Mouse (Mus musculus) heart, postnatal 0 days (tissue): Measurements from ENCODE around the gene Astn2. TPM values are rescaled to one million over a fixed set of nuclear protein-coding genes. Genes with fewer than 3 reads are reported as not detected.

Experiments used
- ATAC-seq: fragments of 200-750 bp; cut with Nextera tagmentation; 2 replicates; pipeline ENCODE4 v1.8.0; 2017; ENCODE audit warnings: low read depth, moderate number of reproducible peaks, moderate library complexity; ENCODE audit not compliant: insufficient read depth
- DNase-seq: peaks from one replicate; pipeline ENCODE4 v3.0.0-alpha.2; 2016; ENCODE audit warnings: low spot score
- H3K27ac ChIP-seq: fragments of 300-500 bp; sonication (generic); 2 replicates; pipeline ENCODE4 v1.5.1; 2014; ENCODE audit warnings: low read depth, mild to moderate bottlenecking
- H3K27me3 ChIP-seq: fragments of 300-500 bp; sonication (generic); 2 replicates; pipeline ENCODE4 v1.6.1; 2014; ENCODE audit warnings: low read length, mixed read lengths; ENCODE audit not compliant: control insufficient read depth, insufficient read depth
- H3K36me3 ChIP-seq: fragments of 300-500 bp; sonication (generic); replicated peaks from 2 replicates; pipeline ENCODE4 v1.6.1; 2014; ENCODE audit warnings: low read length, mixed read lengths; ENCODE audit not compliant: control insufficient read depth, insufficient read depth
- H3K4me1 ChIP-seq: fragments of 300-500 bp; sonication (generic); 2 replicates; pipeline ENCODE4 v1.6.1; 2014; ENCODE audit warnings: antibody characterized with exemption; ENCODE audit not compliant: control insufficient read depth, insufficient read depth
- H3K4me2 ChIP-seq: fragments of 300-500 bp; sonication (generic); 2 replicates; pipeline ENCODE4 v1.6.1; 2014; ENCODE audit warnings: low read depth, mild to moderate bottlenecking, low read length, moderate library complexity
- H3K4me3 ChIP-seq: fragments of 300-500 bp; sonication (generic); 2 replicates; pipeline ENCODE4 v1.5.1; 2014; ENCODE audit warnings: low read depth, low read length
- H3K9ac ChIP-seq: fragments of 300-500 bp; sonication (generic); replicated peaks from 2 replicates; pipeline ENCODE4 v1.6.1; 2014; ENCODE audit warnings: low read depth, low read length, mixed read lengths
- H3K9me3 ChIP-seq: fragments of 300-500 bp; sonication (generic); replicated peaks from 2 replicates; pipeline ENCODE4 v1.6.1; 2016; ENCODE audit warnings: low read length; ENCODE audit not compliant: control insufficient read depth
- CTCF ChIP-seq: IDR thresholded peaks from 2 replicates; pipeline ENCODE4 v1.5.1; 2016; ENCODE audit warnings: antibody characterized with exemption, control low read depth, low read depth
- EP300 ChIP-seq: IDR thresholded peaks from 2 replicates; pipeline ENCODE4 v1.6.1; 2016; ENCODE audit warnings: antibody characterized with exemption, low read depth
- WGBS: fragments of 180-500 bp; shearing (Covaris S2); extraction: QIAGEN DNeasy Blood & Tissue Kit; methylation state at CpG from one replicate; pipeline ENCODE4 v1.1.7; 2014; 5-methylcytosine and 5-hydroxymethylcytosine counted together
- polyA plus RNA-seq: library from polyadenylated mRNA; unstranded; fragments of >200 nt; fragmentation: Nextera tagmentation; extraction: Ambion mirVana; gene quantifications from 2 replicates; pipeline ENCODE4 v1.2.1, GENCODE M21; 2015
- total RNA-seq: library from RNA; depleted of rRNA; stranded (reverse); fragments of >200 nt; gene quantifications from 2 replicates; pipeline ENCODE4 v1.2.3, GENCODE M21; 2014; ENCODE audit warnings: low replicate concordance

Gene Astn2
- total and polyA plus RNA-seq, 2 experiments from 2014 or later: 0.25 to 3.7 TPM

DNA sequence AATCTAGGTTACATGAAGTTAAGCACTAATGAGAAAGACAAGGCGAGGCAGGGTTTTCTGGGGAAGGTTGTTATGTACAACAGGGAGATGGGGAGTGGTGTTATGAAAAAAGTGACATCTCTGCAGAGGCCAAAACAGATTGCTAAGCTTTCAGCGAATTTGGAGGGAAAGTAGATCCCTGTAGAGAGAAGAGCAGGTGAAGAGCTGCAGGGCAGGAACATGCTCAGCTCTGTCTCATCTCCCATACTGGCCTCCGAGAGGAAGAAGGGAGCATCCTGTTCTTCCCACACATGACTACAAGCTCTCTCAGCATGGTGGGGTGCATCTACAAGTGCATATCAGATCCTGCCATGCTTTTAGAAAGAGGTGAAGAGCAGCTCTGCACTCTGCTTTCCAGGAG is 245.7 kb downstream of the Astn2 start:
- H3K4me2 ChIP-seq: no peak overlapping the region
- no peaks in the 10 kb centered on the region; the same call in 1 of the 2 replicates for H3K4me1 ChIP-seq
- 80% methylated on average over 3 of the region's 3 CpGs for WGBS
- H3K27me3 ChIP-seq: no peaks in the 10 kb centered on the region
- H3K9ac ChIP-seq: no peak overlapping the region
- ATAC-seq (no peak), DNase-seq (no peak)
- H3K36me3 ChIP-seq: no peaks in the 10 kb centered on the region
- H3K4me3 ChIP-seq: no peak overlapping the region
- no peaks in the 10 kb centered on the region for H3K9me3 ChIP-seq
- no peak for TF ChIP-seq EP300
- TF ChIP-seq CTCF: no peak
- H3K27ac ChIP-seq: no peak overlapping the region

DNA sequence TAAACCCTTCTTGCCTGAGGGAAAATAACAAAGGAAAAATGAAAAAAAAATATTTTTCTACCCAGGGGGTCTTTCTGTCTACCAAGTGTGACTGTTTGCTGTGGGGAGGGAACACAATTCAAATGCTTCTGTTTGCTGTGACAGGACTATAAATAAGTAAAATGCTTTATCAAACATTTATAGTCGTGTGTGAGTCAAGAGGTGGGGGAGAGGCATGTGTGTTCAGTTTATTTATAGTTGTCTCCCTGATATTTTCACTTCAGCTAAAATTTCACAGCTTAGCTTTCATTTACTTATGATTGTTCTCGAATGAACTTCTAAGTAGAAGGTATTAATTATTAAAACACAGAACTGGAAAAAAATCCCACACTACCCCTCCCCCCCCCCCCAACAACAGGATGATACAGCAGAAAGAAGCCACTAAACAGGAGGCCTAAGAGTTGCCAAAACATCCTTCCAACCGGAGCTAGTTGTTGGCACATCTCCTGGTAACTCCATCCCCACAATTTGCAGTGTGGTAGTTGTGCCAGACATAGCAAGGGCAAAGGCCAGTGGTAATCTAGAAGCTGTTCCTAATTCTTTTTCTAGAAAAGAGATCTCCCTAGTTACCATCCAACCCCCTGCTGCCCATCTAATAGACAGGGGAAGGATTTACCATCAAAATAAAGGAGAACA is 246.8 kb downstream of the Astn2 start:
- Histone ChIP-seq H3K27me3 (no peaks in the 10 kb centered on the region), H3K27ac (peak overlapping the region; percentile 72)
- peak; percentile 60 for DNase-seq

DNA sequence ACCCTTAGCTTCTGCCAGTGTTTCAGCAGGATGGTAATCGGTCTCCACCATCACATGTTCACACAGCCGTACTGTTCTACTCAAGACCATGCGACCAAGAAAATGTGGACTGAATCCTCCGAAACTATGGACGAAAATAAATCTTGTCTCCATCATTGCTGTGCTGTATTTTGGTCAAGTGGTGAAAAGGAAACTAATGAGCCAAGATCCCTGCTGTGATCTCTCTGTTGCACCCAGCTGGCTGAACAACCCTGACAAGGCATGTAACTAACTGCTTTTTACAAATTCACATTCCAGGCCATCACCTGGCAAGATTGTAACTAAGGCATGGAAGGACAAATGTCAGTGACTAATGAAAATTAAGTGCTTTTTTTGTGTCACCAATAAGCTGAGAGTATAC is 257.9 kb downstream of the Astn2 start:
- no peak overlapping the region for H3K4me2 ChIP-seq
- TF ChIP-seq EP300 (no peak), CTCF (no peak)
- no peaks in the 10 kb centered on the region for H3K36me3 ChIP-seq
- H3K9me3 ChIP-seq: no peaks in the 10 kb centered on the region
- H3K27me3 ChIP-seq: no peaks in the 10 kb centered on the region
- no peak overlapping the region for H3K27ac ChIP-seq
- 84% methylated on average over 5 of the region's 5 CpGs for WGBS
- H3K4me3 ChIP-seq: no peak overlapping the region
- no peak for ATAC-seq
- DNase-seq: no peak
- H3K9ac ChIP-seq: no peak overlapping the region
- H3K4me1 ChIP-seq: no peaks in the 10 kb centered on the region

More for the DNA sequence above, 246.8 kb downstream of the Astn2 start:
- Histone ChIP-seq H3K4me1 (no peaks in the 10 kb centered on the region; the same call in 1 of the 2 replicates), H3K4me2 (no peak overlapping the region), H3K4me3 (no peak overlapping the region), H3K36me3 (no peaks in the 10 kb centered on the region), H3K9me3 (no peaks in the 10 kb centered on the region), H3K9ac (no peak overlapping the region)
- ATAC-seq: peak; percentile 62; the same call in 1 of the 2 replicates
- TF ChIP-seq EP300 (no peak), CTCF (no peak)
- WGBS: 17% methylated on average over 3 of the region's 3 CpGs

DNA sequence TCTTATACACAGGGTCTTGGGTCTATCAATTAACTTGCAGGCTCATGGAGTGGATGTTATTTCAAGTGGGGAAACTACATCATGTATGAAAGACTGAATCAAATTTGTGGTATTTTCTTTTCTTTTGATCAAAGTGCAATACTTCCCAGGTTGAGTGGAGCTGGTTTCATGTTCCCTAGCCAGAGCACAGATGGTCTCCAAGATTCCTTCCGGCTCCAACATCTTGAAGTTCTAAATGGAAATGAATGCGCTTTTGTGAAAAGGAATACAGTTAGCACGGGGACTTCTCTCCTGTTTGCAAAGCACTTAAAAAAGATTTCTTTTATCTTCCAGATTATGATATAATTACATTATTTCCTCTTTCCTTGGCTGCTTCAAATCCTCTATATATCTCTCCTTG is 278.2 kb downstream of the Astn2 start:
- H3K4me2 ChIP-seq: no peak overlapping the region
- H3K36me3 ChIP-seq: no peaks in the 10 kb centered on the region
- TF ChIP-seq CTCF (no peak), EP300 (no peak)
- ATAC-seq (no peak), DNase-seq (no peak)
- H3K9ac ChIP-seq: no peak overlapping the region
- H3K27me3 ChIP-seq: no peaks in the 10 kb centered on the region
- H3K9me3 ChIP-seq: no peaks in the 10 kb centered on the region
- WGBS: 83% methylated on average over 3 of the region's 3 CpGs
- no peak overlapping the region for H3K4me3 ChIP-seq
- no peak overlapping the region for H3K27ac ChIP-seq
- H3K4me1 ChIP-seq: no peaks in the 10 kb centered on the region

DNA sequence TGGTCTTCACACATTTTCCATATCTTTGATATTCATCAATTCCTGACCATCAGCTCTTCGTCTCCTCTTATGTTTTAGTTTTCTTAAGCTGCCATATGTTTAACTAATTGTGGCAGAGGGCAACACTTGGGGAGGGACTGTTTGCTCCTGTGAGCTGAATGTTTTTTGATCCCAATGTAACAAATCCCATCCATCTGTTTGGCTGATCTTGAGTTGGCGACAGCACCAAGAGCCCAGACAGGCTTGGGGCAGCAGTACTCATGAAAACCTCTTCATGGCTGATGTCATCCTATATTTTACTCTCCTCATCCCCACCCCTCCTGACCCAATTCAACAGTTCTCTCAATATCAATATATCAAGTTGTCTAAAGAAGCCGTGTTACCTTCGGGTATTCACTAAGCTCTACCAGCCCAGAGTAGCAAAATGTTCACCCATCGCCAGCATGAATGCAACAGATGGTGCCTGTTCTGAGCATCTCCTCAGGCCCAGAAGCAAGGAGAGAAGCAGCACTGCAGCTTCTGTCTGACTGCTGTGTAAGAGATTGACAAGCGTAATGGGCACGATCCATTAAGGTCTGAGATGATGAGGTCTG is 281.5 kb downstream of the Astn2 start:
- ATAC-seq (no peak), DNase-seq (no peak)
- Histone ChIP-seq H3K9ac (no peak overlapping the region), H3K9me3 (no peaks in the 10 kb centered on the region), H3K4me2 (no peak overlapping the region), H3K36me3 (no peaks in the 10 kb centered on the region), H3K4me1 (no peaks in the 10 kb centered on the region), H3K27me3 (no peaks in the 10 kb centered on the region), H3K4me3 (no peak overlapping the region), H3K27ac (no peak overlapping the region)
- no peak for TF ChIP-seq CTCF
- TF ChIP-seq EP300: no peak
- 90% methylated on average over 7 of the region's 7 CpGs for WGBS
